Mouse (Mus musculus): ENCODE results near the gene Itga8. TPM values are rescaled to one million over a fixed set of nuclear protein-coding genes. Genes with fewer than 3 reads are reported as not detected.
A peak's percentile ranks its signal among the peaks of the same experiment; 100 is the strongest.

The Itga8 gene
- 10 to 100 TPM; 23.6 to 28.1 TPM for total RNA-seq (2021)

DNA sequence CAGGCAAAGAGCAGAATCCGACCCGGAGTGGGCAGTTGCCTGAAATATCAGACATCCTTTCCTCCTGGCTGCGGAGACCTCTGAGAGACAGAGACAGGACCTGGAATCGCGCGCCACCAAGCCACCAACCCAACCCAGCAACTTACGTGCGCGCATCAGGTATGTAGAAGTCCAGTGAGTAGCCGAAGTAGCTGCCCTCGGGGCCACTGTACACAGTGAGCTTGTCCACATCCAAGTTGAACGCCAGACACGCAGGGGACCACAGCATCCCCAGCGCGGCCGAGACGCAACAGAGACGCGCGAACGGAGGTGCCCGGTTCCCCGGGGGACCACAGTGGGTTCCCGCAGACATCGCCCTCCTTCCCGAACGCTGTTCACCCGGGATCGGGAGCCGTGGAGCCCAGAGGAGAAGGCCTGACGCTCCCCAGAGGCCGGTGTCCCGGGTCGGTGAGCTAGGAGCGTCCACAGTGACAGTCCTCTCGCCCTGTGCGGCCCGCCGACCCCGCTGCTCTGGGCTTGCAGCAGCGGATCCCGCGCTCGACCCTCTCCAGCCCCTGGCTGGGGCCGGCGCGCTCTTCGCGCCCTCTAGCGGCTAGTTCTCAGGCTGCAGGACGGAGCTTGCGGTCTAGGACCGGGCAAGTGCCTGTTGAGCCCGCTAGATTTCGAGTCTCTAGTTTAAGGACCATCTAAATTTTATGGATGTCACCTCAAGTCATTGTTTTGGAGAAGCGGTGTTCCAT, at the start of gene Itga8:
Gene Itga8 (minus strand): TSS at position 492 of the 740 bp plus-strand sequence.
- peak; percentile 86 for DNase-seq

DNA sequence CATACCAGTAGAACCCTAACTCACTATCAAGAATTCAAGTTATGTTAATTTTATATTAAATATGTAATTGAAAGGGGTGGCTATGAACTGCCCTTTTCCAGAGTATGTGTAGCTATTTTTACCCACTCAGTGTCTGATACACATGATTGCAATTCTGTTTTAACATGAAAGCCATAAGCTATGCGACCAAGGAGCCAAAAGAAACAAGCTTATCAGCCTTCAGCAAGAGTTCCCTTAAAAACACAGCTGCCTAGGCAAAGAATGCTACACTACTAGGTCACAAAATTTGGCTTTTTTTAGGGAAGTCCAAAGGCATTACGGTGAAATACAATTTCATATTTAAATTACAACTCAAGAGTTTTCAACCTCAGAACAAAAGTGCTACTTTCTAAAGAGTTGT, 47.2 kb upstream of the Itga8 start:
- DNase-seq = no peak

DNA sequence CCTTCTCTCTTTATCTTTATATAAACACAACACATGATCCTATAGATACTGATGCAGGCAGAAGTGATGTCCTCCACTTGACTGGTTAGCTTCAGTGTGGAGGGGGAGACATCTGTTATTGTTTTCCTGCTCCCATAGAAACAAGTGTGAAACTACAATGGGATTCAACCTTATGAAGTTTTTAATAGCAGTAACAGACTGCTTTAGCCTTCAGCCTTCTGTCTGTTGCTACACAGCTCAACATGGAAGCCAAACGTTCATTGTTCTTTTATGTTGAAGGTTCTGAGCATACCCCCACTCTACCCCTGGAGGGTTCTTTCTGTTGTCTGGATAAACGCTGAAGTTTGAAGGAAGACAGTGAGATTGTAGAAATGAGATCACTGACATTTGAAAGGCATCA, 30.2 kb upstream of the Itga8 start:
- DNase-seq = no peak

DNA sequence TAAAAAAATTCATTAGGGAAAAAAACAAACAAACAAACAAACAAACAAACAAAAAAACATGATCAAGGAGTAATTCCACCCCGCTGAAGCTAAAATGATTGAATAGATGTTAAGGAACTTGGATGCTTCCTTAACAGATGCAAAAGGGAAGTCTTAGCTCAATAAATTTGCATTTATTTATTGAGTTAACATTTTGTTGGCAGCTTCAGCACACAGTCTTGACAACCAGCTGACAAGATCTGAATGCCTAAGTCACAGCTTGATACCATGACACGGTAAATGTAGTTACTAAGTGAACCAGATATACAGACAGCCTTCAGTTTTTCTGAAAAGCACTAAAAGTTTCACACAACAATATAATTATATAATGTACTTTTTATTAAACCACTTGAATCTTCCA, 27.9 kb upstream of the Itga8 start:
- DNase-seq = no peak

DNA sequence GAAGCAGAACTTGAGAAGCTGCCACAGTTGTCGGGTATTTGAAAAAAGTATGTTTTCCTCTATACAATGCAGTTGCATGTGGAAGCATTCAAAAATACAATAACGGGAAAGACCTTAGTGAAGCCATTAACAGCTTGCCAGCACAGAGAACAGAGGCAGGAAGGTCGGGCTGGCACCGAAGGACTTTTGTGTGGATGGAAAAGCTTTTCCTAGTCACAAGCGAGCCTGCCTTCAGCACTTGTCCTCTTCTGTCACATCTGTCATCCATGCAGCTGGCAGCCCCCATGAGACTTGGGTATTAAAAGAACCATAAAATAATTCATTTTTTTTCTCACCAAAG, 27.3 kb upstream of the Itga8 start:
- no peak for DNase-seq

DNA sequence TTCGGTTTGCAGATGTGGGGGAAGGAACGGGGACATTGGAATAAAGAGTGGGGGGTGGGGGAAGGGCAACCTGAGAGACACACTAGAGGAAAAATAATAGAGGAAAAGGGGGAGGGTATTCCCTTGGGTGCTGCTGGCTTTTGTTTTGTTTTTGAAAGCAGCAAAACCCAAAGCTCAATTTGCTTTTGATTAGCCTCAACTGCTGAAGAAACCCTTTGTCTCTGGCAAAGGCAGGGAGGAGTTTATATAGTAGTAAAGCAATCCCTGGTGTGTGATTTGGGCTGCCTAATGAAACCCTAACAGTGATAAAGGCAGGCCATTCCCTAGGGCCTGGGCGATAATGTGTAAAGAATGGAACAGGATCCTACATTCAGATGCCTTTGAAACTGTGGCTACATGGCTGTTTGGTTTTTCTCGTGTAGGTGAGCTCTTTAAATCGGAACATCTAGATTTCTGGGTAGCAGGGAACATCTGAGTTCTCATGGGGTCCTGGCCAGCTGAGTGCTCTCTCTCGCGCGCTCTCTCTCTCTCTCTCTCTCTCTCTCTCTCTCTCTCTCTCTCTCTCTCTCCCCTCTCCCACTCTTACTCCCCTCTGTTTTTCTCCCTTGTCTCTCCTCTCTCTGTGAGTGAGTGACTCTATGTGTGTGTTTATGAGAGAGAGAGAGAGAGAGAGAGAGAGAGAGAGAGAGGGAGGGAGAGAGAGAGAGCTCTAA, 26.8 kb upstream of the Itga8 start:
- DNase-seq = no peak

DNA sequence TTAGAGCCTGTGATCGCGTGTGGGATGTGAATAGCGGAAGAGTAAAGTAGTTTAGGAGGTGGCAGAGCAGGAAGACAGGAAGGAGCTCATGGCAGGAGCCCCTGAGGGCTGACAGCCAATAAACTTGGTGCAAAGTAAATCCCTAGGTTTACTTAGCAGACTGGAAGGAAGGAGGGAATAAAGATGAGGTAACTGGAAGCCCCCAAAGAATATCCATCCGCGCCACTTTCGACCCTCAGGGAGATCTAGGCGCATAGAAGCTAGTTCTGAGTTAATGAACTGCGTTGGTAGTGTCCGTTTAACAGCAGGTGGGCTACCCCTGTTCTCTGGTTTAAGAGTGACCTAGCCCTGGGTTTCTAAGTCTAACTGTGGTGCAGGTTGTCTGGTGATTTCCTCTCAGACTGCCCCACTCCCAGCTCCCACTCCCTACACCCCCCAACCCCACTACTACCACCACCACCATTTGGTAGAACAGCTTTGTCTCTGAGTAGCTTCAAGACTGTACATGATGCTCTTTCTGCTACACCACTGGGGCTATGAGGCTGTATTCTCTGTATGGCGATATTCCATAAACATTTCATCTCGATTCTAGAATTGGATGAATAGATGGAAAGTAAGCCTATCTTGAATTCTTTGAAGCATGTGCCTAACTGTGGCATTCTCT, 26.1 kb upstream of the Itga8 start:
- DNase-seq = no peak

DNA sequence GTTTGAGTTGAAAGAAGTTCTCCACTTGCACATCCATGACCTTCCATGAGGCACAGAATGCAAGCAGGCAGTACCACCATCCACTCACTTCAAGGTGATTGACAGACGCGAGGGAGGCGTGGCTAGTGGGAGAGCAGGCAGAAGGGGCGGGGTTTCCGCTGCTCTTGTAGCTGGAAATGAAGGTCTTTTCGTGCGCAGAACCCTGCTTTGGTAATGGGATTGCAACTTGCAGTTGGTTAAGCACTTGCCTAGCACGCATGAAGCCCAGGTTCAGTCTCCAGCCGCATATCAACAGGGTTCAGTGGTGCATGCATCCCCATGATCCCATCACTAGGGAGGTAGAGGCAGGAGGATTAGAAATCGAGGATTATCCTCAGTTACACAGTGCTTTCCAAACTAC, 25.5 kb upstream of the Itga8 start:
- DNase-seq = no peak

DNA sequence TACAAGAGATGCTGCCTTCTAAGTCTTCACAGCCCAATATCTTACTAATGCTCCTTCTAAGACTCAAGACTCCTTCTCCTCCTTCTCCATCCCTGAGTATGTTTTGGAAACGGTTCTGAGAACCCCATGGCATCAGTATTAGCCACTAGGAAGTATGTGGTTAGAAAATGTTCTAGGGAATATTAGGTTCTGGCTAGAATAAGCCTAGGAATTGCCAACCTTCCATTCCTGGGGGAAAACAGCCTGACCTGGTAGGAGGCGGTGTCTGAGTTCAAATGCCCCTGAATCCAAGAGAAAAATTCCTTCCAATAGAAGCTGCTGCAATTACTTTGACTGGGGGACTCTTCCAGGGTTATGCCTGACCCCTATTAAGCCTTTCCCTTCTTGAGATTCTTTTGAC, 24.1 kb upstream of the Itga8 start:
- DNase-seq = no peak

DNA sequence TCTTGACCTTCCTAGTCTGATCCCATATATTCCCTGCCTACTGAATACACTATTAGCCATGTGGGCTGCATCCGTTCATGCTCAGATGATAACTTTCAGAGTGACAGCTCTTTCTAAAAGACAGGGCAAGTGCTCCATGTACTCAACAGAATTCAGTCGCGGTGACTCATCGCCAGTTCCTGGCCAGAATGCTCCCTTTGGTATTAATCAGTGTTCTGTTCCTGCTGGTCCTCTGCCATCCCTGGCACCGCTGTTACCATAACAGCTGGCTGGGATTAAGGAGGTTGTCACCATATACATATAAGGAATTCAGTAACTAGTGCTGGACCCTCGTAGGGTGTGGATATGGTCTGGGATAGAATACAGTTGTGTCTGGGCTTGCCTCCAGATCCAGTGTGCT, 23.7 kb upstream of the Itga8 start:
- DNase-seq = peak; percentile 60 to 61

DNA sequence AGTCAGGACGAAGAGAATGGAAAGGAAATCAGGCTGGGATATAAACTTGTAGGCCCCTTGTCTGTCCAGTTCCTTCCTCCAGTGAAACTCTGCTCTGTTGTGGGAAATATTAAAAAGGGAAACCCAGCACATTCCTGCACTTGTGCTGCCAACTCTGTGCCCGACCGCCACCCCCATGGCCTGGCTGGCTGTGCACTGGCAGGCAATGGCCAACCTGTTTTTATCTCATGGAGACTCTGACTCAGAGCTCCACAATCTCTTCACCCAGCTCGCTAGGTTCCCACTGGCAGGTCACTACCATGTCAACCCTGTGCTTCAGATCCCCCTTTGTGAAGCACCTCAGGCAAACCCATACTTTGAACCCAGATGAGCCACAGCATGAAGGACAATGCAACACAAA, 19.2 kb upstream of the Itga8 start:
- no peak for DNase-seq

DNA sequence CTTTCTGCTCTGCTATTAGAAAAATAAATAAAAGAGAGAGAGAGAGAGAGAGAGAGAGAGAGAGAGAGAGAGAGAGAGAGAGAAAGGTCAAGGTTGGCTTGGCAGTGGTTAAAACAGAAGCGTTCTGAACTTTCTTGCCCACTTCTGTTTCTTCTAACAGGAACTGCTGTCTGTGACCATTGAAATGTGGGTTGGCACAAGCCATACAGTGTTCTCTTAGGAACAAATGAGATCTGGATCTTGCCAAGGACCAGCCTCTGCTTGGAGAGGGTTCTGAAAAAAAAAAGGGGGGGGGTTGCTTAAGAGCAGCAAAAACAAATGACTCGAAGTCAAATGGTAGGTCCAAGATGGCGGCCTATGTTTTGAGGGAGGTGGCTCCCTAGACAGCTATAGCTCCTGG, 17.0 kb upstream of the Itga8 start:
- DNase-seq = no peak

DNA sequence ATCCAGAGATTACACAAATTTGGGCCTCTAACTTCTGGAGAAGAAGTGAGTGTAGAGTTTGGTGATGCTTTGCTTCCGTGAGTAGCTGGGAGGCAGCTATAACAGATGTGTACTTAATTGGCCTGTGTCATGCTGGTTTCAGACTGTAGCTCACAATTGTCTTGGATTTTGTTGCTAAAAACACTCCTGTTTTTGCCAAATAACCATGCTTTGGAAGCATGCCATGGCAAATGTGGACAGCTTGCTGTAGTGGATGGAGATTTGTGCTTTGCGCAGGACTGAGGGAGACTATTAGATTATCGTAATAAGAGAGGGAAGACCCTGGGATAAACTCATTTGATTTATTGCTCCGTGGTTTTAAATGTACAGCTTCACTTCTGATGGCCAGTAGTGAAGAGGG, 16.3 kb upstream of the Itga8 start:
- DNase-seq = no peak

DNA sequence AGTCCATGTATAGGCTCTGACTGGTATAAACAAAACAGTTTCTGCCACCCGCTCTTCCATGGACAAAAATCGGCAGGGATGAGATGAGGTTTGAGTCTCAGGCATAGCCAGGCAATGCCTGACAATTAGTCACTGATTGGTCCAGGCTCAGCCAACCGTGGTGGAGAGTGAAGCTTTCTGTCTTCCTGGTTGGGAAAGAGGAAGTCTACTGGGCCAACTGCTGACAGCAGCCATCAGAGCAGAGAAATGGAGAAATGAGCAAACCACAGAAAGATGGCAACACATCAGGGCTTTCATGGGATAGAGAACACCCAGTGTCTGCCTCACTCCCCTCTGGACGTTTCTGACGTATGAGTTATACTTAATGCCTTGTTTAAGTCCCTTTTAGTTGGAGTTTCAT, 15.6 kb upstream of the Itga8 start:
- DNase-seq = no peak

DNA sequence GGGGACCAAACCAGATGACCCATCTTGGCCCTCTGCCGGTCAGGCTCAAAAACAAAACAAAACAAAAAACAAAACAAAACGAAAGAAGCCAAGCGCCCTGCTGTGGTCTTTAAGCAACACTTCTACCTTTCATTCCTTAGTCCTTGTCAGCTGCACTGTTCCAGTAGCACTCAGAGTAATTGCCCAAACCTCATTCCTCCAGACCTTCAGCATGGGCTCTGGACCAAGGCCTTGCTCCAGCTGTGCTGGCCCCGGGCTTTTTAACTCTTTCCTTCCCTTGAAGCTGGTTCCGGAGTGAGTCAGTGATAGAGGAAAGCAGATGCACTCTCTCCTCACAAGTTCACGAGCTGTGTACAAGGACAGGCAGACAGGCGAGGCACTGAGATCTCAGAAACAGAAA, 14.6 kb upstream of the Itga8 start:
- no peak for DNase-seq

DNA sequence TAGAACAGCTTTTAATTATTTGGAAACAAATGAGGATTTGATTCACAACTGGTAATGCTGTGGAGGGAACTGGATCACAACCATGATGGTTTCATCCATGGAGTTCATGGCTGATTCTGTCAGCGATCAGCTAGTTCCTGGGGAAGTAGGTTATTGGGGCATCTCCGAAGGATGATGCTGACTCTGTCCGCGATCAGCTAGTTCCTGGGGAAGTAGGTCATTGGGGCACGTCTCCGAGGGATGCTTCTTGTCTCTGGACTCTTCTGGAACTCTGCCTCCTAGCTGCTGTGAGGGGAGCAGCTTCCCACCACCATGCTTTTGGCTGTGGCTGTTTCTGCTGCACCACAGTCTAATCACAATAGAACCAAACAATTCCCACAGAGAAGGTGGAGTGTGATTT, 12.3 kb upstream of the Itga8 start:
- no peak for DNase-seq

DNA sequence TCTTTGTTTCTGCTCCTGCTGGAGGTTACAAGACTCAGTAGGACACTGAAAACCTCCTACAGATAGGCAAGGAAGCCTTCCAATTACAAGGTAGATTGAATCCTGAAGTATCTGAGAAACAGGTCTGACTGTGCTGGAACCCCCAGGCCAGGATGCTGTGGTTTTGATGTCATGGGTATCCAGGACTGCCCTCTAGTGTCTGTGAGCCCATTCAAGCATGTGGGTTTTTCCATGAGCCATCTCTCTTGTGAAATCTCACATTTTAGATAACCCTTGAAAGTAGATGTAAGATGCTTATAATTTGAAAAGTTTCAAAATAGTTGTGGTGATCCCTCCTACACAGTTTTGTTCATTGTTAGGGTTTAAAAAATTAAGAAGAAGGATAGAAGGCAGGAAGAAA, 6.7 kb upstream of the Itga8 start:
- DNase-seq = no peak

DNA sequence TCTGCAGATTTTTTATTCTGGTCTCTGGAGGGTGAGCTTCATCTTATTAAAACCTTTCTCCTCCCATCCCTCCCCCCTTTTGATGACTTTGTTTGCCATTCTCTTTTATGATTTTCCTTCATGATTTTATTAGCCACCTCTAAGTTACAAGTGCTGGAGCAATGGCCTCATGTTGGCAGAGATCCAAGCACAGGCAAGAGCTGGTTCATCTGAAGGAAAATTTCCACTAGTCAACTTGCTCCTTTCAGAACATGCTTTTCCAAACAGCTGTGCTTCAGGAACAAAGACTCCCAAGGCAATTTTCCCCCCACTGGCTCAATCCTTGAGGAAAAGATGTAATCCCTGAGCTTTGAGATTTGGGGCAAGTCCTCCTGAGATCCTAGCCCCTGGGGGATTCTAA, 5.6 kb upstream of the Itga8 start:
- DNase-seq = no peak

DNA sequence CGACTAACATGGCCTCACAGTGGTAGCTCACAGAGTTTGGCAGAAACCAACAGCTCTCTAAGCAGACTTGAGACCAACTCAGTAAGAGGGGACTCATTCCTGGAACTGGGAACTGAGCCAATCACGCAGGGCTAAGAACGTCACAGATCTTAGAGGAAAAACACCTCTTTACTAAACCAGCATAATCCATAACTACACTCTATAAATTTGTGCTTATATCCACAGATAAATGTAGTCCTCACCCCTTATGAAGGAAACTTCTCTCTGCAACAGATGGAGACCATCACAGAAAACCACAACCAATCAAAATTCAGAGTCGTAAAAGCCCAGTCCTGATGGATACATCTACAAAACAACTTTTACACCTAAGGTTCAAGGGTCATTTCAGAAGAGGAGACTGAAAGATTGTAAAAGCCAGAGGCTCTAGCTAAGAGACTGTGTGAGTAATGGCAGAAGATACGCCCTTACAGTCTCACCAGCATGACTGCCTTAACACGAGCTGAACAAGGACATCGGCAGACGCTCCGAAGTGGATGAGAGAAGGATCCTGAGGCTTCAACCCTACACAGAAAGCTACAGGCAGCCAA, 3.4 kb upstream of the Itga8 start:
- no peak for DNase-seq

DNA sequence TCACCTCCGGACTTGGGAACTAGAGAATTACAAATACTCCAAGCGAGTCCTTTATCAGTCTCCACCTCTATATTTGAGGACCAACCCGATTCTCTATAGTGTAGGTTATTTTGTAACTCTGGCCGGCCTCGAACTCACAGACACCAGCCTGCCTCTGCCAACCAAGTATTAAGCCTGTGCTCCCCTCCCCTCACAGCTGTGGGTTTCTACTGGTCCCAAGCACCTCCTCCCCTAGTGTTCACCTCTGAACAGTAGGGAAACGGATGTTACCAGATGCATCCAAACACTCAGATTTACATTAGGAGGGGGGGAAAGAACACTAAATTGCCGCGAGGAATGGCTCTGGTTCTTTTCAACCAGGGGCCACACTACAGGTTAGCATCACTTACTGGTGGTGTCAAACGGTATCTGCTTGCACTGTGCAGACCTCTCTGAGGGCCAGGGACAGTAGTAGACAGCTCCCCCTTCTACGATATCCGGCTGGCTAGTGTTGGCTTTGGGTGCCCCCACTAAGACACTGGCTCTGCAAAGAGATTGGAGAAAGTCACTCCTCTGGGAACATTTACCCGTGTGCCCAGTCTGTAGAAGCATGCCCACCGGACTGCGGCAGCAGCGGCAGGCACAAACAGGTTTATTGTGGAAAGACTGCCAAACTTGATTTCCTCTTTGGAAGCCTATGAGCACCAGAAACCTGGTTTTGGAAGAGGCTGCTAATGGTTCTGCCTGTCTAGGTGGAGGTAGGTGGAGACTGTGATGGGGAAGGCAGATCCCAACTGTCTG, 1.1 kb downstream of the Itga8 start:
- peak in 1 of 2 experiments; percentile 37 for DNase-seq

DNA sequence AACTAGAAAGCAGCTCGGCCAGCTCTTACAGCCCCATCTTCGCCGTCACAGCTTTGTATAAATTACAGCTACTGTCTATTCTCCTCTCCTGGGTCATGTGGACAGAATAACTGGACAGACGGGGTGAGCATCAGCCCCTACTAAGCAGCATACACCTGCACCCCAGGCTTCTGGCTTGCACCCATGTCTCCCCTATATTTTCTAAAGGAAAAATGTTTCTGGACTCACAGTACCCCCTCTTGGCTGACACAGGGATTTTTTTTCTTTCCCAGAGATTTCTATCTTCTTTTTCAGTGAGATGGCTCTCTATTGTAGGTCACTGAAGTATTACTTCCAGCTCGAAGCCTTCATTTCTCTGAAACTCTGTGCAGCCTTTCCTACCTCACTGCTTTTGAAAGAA, 4.4 kb downstream of the Itga8 start:
- DNase-seq = no peak

DNA sequence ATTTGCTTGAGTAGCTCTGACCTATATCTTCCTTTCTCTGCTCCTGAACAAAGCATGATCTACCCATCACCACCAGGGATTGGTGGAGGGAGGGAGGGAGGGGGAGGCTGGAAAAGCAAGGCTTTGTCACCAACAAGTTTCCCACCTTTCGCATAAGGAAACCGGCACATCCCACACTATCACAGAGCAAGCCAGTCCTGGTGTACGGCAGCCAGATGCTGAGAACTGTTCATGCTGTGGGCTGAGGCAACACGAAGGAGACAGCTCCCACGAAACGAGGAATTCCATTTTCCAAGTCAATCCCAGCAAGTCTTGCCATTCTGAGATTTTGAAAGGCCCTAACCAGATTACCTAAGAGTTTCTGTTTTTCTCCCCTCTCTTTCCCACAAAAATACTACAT, 6.6 kb downstream of the Itga8 start:
- DNase-seq = no peak

DNA sequence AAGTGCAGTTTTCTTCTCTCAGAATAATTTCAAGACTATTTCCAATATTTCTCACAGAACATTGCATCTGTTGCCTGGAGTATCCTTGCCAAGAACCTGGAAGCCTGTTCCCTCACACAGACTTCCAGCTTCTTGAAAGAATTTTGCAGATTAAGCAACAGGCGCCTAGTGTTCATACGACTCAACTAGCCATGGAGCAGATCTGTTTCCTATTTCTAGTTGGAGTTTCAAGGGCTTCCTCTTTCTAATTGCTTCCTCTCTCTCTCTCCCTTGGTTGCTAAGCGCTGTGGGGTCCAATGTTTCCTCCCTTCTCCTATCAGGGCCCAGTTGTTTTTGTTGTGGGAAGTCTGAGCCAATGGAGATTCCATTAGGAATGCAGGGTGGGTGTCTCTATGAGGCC, 7.7 kb downstream of the Itga8 start:
- no peak for DNase-seq
